Mouse (Mus musculus) gastrocnemius, postnatal 25 days (tissue): ENCODE results near the gene Asb10. TPM values are rescaled to one million over a fixed set of nuclear protein-coding genes. Genes with fewer than 3 reads are reported as not detected.
A peak's percentile ranks its signal among the peaks of the same experiment; 100 is the strongest.
"Not testable (repeated sequence)": the region's sequence is repeated elsewhere in the genome, so short reads cannot be mapped to it uniquely, and the experiment has no call there.

ENCODE experiments used
- DNase-seq: peaks from one replicate; pipeline ENCODE4 v3.0.0; 2022
- long read RNA-seq, 2 experiments: library from polyadenylated mRNA; stranded (forward); transcript quantifications; one replicate each; pipeline ENCODE4 v2.0.0; 2021
- total RNA-seq, 2 experiments: library from RNA; stranded (reverse); gene quantifications; 1 replicate in 1 of 2; 2 replicates in 1 of 2; pipeline ENCODE4 v1.2.3; 2021

The Asb10 gene
- 10 to 100 TPM; 33.2 to 66.7 TPM for total RNA-seq
- long read RNA-seq, experiment 1, transcript Asb10-201 (6 exons, 2,327 nt) = major isoform, 14 of 63 reads
- long read RNA-seq, experiment 1, partial matches to known transcripts = 37 of 63 reads
- long read RNA-seq, experiment 1, other reads (novel, unspliced or antisense) = 12 of 63 reads
- long read RNA-seq, experiment 2, transcript Asb10-201 (6 exons, 2,327 nt) = major isoform, 32 of 79 reads
- long read RNA-seq, experiment 2, partial matches to known transcripts = 27 of 79 reads
- long read RNA-seq, experiment 2, other reads (novel, unspliced or antisense) = 20 of 79 reads

DNA sequence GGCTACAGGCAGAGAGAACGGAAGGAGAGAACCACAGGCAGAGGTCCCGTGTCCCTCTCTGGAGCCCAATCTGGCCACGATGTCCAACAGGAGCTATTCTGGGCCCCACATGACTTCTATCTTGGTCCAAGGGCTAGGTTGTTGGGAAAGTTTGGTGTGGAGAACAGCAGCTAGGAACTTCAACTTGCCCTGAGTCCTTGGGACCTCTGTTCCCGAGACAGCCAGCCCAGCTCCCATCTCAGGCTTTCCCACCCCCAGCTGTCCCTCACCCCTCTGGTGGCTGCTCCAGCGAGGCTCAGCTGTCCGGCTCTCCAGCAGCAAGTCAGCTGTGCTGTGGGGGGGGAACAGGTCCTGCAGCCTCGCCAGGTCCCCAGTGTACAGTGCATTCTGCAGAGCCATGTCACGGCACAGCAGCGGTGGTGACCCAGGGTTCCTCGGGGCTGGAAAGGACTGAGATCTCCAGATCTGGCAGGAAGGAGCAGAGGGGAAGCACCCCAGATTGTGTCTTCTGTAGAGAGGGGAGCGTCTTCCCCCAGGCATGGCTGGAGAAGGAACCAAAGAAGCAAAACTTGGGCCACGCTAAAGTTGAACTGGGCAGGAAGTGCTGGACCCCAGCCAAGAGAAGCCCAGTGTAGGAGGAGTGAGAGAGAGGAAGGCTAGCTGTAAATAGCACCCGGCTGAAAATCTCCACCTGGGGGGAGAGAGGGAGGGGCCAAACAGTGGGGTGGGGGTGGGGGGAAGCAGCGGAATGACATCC, at the start of gene Asb10:
Gene Asb10, minus strand, starts transcription at position 592 of the 757 bp plus-strand sequence.
- DNase-seq = peak; percentile 85

DNA sequence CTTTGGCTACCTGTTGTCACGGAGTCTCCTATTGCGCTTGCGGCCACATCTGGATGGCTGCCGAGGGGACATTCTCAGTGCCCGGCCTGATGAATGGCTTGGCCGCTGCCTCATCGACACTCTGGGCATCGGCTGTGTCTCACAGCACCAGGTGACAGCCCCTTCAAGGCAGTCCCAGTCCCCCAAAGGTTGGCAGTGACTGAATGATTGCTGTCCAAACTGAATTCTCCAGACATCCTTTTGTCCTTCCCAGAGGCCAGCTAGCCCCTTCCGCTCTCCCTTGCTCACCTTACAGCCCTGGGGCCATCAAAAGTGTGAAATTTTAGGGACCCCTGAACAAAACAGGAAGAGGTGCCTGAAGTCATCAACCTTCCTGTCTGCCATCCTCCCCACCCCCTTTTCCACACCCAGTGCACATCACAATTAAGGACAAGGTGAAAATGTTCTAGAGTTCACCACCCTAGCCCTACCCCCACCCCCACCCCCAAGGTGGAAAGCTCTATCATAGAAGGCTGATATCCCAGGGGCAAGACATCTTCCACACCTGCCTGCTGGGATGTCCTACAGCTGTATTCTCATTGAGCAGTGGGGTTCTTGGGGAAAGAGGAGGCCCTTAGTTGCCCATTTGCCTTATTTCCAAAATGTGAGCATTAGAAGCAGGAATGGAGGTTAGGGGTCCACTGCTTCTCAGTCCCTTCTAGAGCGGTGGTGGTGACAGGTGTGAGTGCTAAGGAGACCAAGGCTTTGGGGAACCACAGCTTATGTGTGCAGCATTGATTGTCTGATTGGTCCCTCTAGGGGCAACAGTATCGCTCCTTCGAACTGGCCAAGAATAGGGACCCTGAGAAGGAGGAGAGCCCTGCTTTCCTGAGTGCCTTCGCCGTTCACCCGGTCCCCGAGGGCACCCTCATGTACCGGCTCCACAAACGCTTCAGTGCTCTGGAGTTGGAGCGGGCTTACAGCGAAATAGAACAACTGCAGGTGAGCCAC, 49.0 kb upstream of the Asb10 start:
- DNase-seq = no peak

DNA sequence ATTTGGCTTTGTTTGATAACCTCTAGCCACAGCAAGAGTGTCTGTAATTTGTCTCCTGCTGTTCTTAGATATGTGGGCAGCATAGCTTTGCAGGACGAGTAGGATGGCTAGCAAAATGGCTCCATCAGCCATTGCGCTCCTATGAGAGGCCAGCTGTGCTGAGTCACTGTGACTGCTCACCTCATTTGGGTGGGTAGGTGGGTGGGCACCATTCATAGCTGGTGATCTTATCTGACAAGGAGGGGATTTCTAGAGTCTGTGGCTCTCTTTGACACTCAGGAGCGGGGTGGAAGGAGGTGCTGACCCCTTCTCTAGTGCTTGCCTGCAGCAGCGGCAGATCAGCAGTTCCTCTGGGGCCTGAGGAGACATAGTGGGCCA, 46.4 kb upstream of the Asb10 start:
- DNase-seq = no peak

DNA sequence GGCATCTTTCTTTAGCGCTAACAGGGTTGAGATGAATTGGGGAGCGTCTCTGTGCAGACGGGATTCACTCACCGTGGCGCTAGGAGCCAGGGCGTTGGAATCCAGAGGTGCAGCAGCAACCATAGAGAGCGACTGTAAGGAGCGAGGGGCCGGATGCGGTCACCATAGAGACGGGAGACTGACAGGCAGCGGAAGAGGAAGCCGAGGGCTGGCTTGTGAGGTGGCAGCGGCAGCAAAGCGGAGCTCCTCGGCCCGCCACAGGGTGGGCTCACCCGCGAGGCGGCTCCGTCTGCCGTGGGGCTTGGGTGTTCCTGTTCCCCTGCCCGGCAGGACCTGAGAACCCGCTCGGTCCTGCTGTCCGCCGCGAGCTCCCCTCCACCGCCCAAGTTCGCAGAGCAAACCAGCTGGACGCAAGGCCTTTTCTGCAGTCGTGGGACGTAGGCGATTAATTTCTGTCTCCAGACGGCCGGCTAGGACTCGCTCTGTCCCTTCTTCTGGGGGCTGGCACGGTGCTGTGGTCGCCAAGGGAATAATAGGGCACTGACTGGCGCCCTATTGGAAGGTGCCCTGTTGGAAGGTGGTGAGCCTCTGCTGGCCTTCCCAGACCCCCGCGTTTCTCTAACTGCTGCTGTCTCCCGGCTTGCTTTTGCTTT, 45.9 kb upstream of the Asb10 start, which contains the start of gene Chpf2:
Gene Chpf2, plus strand, starts transcription at position 195 of the 653 bp plus-strand sequence.
- DNase-seq = peak; percentile 83

DNA sequence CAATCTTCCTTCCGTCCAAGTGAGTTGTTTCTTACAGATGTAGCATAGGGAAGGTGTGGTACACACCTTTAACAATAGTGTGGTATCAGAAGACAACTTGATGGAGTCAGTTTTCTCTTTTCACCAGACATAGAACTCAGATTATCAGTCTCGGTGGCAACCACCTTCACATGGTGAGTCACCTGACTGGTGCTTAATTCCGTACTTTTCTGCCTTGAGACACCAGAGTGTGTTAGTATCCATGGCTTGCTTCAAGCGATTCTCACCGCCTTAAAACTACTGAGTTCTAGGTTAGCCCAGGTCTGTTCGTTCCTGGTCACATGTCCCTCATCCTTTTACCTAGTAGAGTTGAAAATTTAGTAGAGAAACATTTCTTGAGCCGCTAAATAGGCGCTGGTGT, 45.3 kb upstream of the Asb10 start:
- DNase-seq = no peak

DNA sequence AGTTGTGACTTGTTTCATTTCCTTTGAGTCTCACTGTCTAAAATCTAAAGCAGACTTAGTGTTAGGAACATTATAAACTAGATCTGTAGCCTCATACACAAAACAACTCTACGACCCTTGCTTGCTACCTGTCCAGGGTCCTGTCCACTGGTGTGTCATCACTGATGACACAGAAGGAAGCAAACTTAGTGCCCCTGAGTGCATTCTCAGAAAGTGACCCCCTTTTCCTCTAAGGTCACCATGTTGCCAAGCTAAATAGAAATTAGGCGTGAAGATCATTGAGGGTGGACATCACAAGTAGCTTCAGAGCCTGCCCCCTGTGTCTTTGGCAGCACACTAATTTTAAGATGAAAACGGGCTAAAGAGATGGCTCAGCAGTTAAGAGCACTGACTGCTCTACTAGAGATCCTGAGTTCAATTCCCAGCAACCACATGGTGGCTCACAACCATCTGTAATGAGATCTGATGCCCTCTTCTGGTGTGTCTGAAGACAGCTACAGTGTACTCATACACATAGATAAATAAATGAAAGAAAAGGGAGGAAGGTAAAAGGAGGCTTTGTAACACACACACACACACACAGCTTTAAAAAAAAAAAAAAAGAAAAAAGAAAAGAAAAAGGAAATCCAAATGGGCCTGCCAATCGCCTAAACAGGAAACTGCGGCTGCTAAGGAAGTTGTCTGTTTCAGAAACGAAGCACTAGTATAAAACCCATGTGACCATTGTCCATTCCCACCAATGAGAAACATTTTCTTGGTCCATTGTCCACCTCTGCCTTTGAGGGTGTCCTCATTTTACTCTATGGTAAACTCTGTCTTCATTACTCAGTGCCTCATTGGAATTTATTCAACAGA, 37.6 kb upstream of the Asb10 start:
- DNase-seq = no peak

DNA sequence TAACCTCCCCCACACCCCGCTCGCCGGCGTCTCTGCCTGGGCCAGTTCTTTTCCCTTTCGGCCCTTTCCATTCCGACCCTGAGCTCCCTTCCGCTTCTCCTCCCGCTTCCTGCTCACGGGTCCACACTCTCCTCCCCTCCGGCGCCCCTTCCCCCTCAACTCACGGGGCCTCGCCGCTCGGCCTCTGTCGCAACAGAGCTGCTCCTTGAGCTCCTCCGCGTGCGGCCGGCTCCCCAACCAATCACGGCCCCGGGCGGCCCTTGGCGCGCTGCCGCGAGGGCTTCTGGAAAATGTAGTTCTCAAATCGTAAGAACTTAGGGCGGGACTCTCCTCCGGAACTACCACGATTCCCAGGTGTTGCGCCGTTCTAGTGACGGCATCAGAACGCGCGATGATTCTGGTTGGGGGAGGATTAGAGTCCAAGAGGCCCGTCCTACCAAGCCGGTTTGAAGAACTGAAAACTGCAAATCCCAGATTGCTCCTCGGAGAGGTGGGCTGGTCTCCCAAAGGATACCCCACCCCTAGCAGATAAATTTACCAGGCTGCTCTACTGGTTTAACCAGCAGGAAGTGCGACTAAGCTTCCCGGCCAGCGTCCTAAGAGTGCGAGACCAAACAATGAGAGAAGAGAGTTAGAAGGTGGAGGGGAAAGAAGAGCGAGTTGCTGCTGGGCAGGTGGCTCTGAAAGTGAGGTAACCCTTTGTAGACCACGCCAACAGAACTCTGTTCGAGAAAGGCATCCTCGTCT, 36.6 kb upstream of the Asb10 start, which contains the start of gene Abcf2:
Gene Abcf2, minus strand, starts transcription at position 285 of the 747 bp plus-strand sequence.
- peak; percentile 100 for DNase-seq

DNA sequence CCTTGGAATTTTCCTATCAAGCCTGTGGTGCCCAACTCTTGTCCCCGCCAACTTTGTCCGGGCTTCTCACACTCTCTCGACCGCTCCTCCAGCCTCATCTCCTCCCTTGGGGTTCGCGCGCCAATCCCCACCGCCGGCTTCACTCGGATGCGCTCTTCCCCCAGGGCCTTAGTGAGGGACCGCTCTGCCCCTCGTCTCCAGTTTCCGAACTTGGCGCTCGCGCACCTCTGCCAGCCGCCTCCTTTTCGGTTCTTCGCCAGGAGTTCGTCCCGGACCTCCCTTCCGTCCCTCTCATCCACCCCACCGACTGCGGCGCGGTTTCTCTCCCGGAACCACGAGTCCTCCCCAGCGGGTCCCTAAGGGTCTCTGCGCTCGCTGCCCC, 36.0 kb upstream of the Asb10 start:
- no peak for DNase-seq

DNA sequence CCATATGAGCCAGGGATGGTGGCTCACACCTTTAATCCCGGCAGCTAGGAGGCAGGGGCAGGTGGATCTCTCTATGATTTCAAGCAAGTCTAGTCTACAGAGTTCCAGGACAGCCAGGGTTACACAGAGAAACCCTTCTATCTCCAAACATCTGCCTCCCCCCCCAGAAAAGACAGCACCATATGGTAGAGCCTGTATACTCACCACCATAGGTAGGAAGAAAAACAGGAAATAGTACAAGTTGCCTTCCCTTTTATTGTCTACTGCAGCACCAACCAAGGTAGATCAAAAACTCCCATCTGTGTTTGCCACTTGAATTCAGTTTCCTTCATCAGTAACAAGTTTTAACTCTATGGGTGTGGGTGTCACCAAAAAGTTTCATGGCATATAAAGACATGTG, 35.2 kb upstream of the Asb10 start:
- no peak for DNase-seq

DNA sequence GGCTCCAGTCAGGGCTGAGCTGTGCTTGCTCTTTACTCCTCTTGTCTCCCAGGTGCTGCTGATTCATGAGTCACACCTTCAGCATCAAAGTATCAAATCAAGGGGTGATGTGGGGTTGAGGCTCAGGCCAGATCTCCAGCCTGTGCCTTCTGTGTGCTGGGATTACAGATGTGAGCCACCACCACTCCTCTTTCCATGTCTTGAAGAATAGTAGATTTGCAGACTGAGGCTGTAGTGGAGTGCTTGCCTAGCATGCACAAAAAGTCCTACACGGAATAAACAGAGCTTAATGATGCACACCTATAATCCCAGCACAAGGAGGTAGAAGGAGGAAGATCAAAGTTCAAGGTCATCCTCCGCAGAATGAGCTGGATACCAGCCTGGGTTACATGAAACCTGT, 15.9 kb upstream of the Asb10 start, which contains the start of gene 4931409K22Rik:
Gene 4931409K22Rik, minus strand, starts transcription at position 101 of the 400 bp plus-strand sequence.
- DNase-seq = no peak

DNA sequence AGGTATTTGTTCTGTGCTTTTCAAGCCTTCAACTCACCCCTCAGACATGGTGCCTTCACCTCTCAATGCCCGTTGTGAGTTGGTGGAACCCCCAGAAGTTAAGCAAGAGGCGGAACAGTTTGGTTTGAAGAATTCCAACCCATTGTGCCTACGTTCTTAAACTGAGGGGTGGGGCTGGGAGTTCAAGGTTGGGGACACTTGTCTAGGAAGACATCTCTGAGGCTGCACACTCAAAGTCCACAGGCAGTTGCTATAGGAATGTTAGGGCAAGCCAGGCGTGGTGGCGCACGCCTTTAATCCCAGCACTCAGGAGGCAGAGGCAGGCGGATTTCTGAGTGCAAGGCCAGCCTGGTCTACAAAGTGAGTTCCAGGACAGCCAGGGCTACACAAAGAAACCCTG, 14.6 kb upstream of the Asb10 start:
- not testable (repeated sequence) for DNase-seq

DNA sequence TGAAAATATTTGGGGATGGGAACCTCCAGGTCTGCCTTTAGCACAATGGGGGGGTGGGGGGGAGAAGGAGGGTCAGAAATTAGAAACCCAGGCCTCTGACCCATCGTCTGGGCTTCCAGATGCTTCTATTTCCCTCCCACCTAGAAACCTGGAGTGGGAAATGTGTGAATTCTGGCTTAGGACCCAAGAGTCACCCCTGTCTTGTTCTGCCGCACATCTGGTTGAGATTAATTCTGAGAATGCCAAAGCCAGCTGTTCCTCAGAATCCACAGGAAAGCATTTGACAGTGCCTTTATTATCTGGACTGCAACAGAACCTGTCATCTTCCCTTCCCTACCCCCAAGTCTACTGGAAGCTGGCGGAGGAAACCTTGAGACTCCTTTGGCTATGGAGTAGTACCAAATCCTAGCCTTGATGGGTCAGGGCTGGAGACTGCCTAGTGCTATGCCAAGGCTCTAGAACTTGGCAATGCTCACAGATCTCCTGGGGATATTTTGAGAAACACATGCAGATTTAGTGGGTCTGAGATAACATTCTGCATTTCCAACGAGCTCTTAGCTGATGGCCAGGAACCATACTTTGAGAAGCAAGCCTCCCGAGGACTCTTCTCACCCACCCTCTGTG, 13.0 kb upstream of the Asb10 start:
- no peak for DNase-seq

DNA sequence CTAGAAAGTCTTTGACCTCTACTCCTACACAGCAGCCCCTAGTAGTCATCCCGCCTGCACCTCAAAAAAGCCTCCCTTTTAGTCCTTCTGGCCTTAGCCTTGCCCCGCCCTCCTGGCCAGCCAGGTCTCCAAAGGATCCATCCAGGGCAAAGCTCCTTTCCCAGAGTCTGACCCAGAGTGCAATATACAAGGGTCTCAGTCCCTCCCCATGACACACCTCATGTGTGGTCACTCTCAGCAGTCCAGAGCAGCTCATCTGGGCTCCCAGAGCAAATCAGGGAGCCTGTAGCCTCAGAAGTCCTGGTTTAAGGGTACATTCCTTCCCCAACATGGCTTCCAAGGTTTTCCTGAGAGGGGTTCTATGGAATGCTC, 10.5 kb upstream of the Asb10 start:
- no peak for DNase-seq

DNA sequence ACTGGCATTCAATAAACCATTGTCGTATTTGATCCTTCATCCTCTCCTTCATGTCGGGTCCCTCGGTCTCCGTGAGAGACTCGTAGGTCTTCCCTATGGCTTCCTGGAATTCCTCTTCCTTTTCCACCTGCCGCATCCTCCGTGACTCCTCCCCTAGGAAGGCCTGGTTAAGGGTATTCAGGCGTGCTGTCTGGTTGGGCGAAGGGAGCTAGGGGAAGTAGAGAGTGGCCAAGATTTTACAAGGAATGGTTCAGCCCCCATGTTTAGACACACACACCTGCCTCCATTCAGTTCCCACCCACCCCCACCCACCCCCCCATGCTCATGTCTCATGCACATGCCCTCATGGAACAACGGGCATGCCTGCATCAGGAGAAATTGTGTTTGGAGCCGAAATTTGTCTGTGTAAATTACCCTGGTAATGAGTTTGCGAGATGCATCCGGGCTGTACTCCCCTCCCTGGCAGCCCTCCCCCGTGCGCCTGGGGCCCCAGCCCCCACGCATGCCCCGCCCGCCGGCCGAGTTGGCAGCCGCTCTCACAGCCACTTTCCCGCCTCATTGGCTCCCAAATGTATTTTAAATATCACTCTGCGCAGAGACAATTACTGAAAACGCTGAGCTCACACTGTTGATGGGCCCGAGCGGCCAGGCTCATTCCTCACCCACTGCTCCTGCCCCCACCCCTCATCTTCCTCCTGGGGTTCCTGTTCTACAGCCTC, 10.0 kb upstream of the Asb10 start:
- no peak for DNase-seq

DNA sequence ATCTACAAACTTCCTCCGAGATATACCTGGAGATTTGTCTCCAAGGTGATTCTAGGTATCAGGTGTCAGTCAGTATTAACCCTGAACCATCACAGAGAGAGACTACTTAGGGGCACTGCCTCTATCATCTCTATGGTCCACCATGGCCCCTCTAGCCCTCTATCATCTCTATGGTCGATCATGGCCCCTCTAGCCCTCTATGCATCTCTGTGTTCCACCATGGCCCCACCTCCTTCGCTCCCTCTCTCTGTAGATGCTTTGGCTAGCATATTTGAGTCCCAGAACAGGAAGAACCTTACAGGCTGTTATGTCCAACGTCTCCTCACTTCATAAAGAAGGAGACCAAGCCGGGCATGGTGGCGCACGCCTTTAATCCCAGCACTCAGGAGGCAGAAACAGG, 1.9 kb upstream of the Asb10 start:
- no peak for DNase-seq

DNA sequence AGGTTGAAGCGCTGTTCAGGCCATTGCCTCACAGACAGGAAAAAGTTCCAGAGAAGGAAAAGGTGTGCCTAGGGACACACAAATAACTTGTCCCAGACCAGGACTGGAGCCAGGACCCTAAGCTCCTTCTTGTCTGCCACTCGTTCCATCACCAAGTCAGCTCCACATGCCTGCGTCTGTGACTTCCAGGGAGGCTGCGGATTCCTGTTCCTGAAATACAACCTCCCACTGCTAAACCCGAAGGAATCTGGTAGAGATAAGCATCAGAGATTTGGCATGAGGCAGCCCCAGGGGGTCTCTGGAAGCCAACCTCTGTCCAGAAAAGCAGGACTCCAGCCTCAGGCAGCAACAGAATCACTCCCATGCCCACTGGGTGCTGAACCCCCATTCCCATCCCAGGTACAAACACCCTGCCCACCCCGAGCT, 379 bp upstream of the Asb10 start:
- peak; percentile 21 for DNase-seq

DNA sequence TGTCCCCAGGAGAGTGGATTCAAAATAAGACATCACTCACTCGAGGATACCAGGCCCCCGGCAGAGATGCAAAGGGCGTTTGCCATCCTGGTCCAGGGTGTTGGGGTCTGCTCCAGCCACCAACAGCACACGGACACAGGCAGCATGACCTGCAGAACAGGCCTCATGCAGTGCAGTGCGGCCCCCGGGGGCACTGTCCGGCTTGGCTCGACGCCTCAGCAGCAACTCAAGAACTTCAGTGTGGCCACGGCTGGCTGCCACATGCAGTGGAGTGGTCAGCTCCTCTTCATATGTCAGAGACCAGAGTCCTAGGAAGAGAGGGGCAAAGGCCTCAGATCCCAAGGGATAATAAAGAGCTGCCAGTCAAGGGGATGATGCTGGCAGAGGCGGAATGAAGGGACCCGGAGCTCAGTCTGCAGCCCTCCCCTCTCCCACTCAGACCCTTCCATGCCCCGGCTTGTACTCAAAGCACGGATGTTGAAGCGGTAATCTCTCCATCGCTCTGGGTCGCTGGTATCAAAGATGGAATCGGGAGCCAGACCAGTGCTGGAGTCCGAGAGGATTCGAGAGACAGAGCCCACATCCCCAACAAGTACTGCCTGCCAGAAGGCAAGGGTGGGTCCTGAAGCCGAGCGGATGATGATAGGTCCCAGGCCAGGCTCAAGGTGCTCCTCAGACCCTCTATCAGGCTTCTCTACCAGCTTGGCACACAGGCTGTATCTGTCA, 1.0 kb downstream of the Asb10 start:
- peak; percentile 21 for DNase-seq

DNA sequence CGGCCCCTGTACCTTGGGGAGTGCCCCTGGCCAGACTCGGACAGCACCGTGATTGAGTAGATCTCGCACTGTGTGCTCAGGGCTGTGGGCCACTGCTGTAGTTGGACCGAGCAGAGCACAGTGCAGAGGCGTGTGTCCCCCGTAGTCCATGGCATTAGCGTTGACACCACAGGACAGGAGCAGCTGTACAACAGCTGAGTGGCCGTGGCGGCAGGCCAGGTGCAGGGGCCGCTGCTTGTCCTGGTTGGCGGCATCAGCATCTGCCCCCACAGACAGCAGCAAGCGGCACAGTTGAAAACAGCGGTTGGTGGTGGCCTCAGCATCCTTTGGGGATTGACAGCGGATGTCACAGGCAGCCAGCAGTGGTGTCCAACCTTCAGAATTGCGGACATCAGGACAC, 3.2 kb downstream of the Asb10 start:
- DNase-seq = peak; percentile 60
